In genomic region chr8:101020088-101020487, GRCm38 (mm10) we compare ENCODE assay signal across 12 mouse cellular contexts.
"Had no signal": no experiment of that assay in that cellular context is flagged by ENCODE, and none has a peak within 500 bp of the region (broad histone marks: within the 10 kb centered on the region; RNA-seq: fewer than 3 reads in every experiment).

No protein-coding gene starts in this region.

- DNase-seq: kidney, postnatal 14 days; layer of hippocampus, postnatal 36 days; left cerebral cortex, postnatal 4 days; lung, adult 18-20 months; retina, postnatal 1 day; right cerebral cortex, postnatal 14 days; thymus, postnatal 4 days had no signal

- H3K4me1 ChIP-seq: kidney, embryonic 15.5 days; limb, embryonic 13.5 days; midbrain, embryonic 15.5 days; neural tube, embryonic 13.5 days had no signal

- H3K4me2 ChIP-seq: kidney, embryonic 15.5 days; limb, embryonic 13.5 days; midbrain, embryonic 15.5 days; neural tube, embryonic 13.5 days had no signal

- H3K36me3 ChIP-seq: kidney, embryonic 15.5 days; limb, embryonic 13.5 days; midbrain, embryonic 15.5 days; neural tube, embryonic 13.5 days had no signal

- ATAC-seq: midbrain, embryonic 15.5 days had no signal

- H3K9ac ChIP-seq: kidney, embryonic 15.5 days; limb, embryonic 13.5 days; liver, embryonic 14.5 days; midbrain, embryonic 15.5 days; neural tube, embryonic 13.5 days had no signal

- H3K4me3 ChIP-seq: kidney, embryonic 15.5 days; limb, embryonic 13.5 days; midbrain, embryonic 15.5 days; neural tube, embryonic 13.5 days had no signal

- H3K27ac ChIP-seq: kidney, embryonic 15.5 days; limb, embryonic 13.5 days; liver, embryonic 14.5 days; midbrain, embryonic 15.5 days; neural tube, embryonic 13.5 days had no signal

- H3K27me3 ChIP-seq: kidney, embryonic 15.5 days; limb, embryonic 13.5 days; midbrain, embryonic 15.5 days; neural tube, embryonic 13.5 days had no signal

- H3K9me3 ChIP-seq: kidney, embryonic 15.5 days; limb, embryonic 13.5 days; midbrain, embryonic 15.5 days; neural tube, embryonic 13.5 days had no signal
